Mouse (Mus musculus) liver, embryonic 16.5 days (tissue): ENCODE measurements around the gene Tfpi. TPM values are rescaled to one million over a fixed set of nuclear protein-coding genes. Genes with fewer than 3 reads are reported as not detected.

Experiments used
- ATAC-seq: fragments of 200-750 bp; cut with Nextera tagmentation; 2 replicates; pipeline ENCODE4 v1.8.0; 2017; ENCODE audit warnings: low read depth, mild to moderate bottlenecking, moderate number of reproducible peaks, moderate library complexity
- H3K27ac ChIP-seq: fragments of 300-500 bp; sonication (generic); 2 replicates; pipeline ENCODE4 v1.5.1; 2014; ENCODE audit warnings: mild to moderate bottlenecking, low read length
- H3K27me3 ChIP-seq: fragments of 300-500 bp; sonication (generic); 2 replicates; pipeline ENCODE4 v1.6.1; 2014; ENCODE audit warnings: low read depth, low read length, mixed read lengths; ENCODE audit not compliant: control insufficient read depth, insufficient read depth
- H3K36me3 ChIP-seq: fragments of 300-500 bp; sonication (generic); 2 replicates; pipeline ENCODE4 v1.6.1; 2014; ENCODE audit warnings: mild to moderate bottlenecking; ENCODE audit not compliant: control insufficient read depth, insufficient read depth
- H3K4me1 ChIP-seq: fragments of 300-500 bp; sonication (generic); 2 replicates; pipeline ENCODE4 v1.6.1; 2014; ENCODE audit warnings: low read depth, low read length, mixed read lengths; ENCODE audit not compliant: control insufficient read depth
- H3K4me2 ChIP-seq: fragments of 300-500 bp; sonication (generic); 2 replicates; pipeline ENCODE4 v1.6.1; 2014; ENCODE audit warnings: low read depth, low read length, mixed read lengths
- H3K4me3 ChIP-seq: fragments of 300-500 bp; sonication (generic); 2 replicates; pipeline ENCODE4 v1.5.1; 2014; ENCODE audit warnings: low read depth, mild to moderate bottlenecking, low read length
- H3K9ac ChIP-seq: fragments of 300-500 bp; sonication (generic); 2 replicates; pipeline ENCODE4 v1.6.1; 2014; ENCODE audit warnings: low read depth, low read length
- H3K9me3 ChIP-seq: fragments of 300-500 bp; sonication (generic); replicated peaks from 2 replicates; pipeline ENCODE4 v1.6.1; 2016; ENCODE audit warnings: low read length; ENCODE audit not compliant: control insufficient read depth
- WGBS: fragments of 180-500 bp; shearing (Covaris S2); extraction: QIAGEN DNeasy Blood & Tissue Kit; methylation state at CpG from one replicate; pipeline ENCODE4 v1.1.7; 2014; ENCODE audit not compliant: insufficient replicate concordance; 5-methylcytosine and 5-hydroxymethylcytosine counted together
- polyA plus RNA-seq: library from polyadenylated mRNA; unstranded; fragments of >200 nt; fragmentation: Nextera tagmentation; extraction: Ambion mirVana; gene quantifications from 2 replicates; pipeline ENCODE4 v1.2.1, GENCODE M21; 2015

Tfpi gene
- polyA plus RNA-seq, 1 experiment from 2014 or later: 15.5 TPM

DNA sequence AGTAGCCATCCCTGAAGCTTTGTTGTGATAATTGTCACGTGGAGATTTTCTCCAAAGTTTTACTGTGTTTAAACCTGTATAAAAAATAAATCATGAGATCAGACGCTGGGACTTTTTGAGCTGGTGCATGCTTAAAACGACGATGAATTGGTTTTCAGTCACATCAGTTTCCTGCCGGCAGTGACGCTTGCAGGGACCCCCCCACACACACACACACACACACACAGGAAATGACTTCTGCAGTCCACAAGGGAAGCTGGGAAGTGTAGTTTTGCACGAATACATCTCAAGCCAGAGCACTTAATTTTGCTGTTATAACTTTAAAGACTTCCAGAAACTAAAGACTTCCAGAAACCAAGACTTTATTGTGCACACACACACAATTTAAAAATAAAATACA is 5.3 kb upstream of the Tfpi start:
- Histone ChIP-seq H3K27ac (no peak overlapping the region), H3K9me3 (no peaks in the 10 kb centered on the region), H3K4me2 (no peak overlapping the region), H3K27me3 (no peaks in the 10 kb centered on the region), H3K4me3 (peak overlapping the region; percentile 5; the same call in 1 of the 2 replicates), H3K36me3 (no peaks in the 10 kb centered on the region), H3K9ac (no peak overlapping the region), H3K4me1 (no peaks in the 10 kb centered on the region)
- no peak for ATAC-seq
- WGBS: 11% methylated on average over 7 of the region's 7 CpGs

- peaks cover 5% of the 10 kb centered on the region for H3K4me1 ChIP-seq
- 7% methylated on average over 3 of the region's 3 CpGs for WGBS
- H3K27ac ChIP-seq: no peak overlapping the region
- H3K9ac ChIP-seq: no peak overlapping the region
- H3K4me3 ChIP-seq: peak overlapping the region; percentile 43
- no peaks in the 10 kb centered on the region for H3K9me3 ChIP-seq
- ATAC-seq: 0 out of 2 replicates have a peak, but pooled peaks have one; percentile 19
- peak overlapping the region; percentile 37 for H3K4me2 ChIP-seq
- no peaks in the 10 kb centered on the region for H3K36me3 ChIP-seq
- H3K27me3 ChIP-seq: no peaks in the 10 kb centered on the region
These were observed 2.5 kb upstream of the Tfpi start for GRCm38 (mm10) chr2:84479036-84479435.

- H3K4me1 ChIP-seq: peaks cover 5% of the 10 kb centered on the region
- no peak overlapping the region for H3K4me2 ChIP-seq
These were observed 1.2 kb upstream of the Tfpi start for GRCm38 (mm10) chr2:84477759-84478158.

GRCm38 (mm10) chr2:84476131-84476530 is 444 bp downstream of the Tfpi start:
- Histone ChIP-seq H3K4me3 (peak overlapping the region; percentile 51), H3K9ac (peak overlapping the region; percentile 39; the same call in 1 of the 2 replicates), H3K36me3 (no peaks in the 10 kb centered on the region), H3K27ac (peak overlapping the region; percentile 24; the same call in 1 of the 2 replicates), H3K9me3 (no peaks in the 10 kb centered on the region), H3K27me3 (no peaks in the 10 kb centered on the region), H3K4me1 (peaks cover 5% of the 10 kb centered on the region), H3K4me2 (peak overlapping the region; percentile 61)
- no peak for ATAC-seq
- WGBS: 11% methylated on average over 3 of the region's 3 CpGs

More at GRCm38 (mm10) chr2:84477759-84478158, 1.2 kb upstream of the Tfpi start:
- Histone ChIP-seq H3K9ac (no peak overlapping the region), H3K27ac (no peak overlapping the region), H3K27me3 (no peaks in the 10 kb centered on the region), H3K9me3 (no peaks in the 10 kb centered on the region), H3K36me3 (no peaks in the 10 kb centered on the region), H3K4me3 (no peak overlapping the region)
- no peak for ATAC-seq
- 79% methylated on average over 6 of the region's 6 CpGs for WGBS

GRCm38 (mm10) chr2:84475601-84476000 is 974 bp downstream of the Tfpi start:
- H3K9me3 ChIP-seq: no peaks in the 10 kb centered on the region
- 21% methylated on average over 1 of the region's 1 CpGs for WGBS
- peak overlapping the region; percentile 61 for H3K4me2 ChIP-seq
- no peak for ATAC-seq
- H3K4me3 ChIP-seq: peak overlapping the region; percentile 51
- H3K9ac ChIP-seq: peak overlapping the region; percentile 39; the same call in 1 of the 2 replicates
- peak overlapping the region; percentile 17; the same call in 1 of the 2 replicates for H3K27ac ChIP-seq
- no peaks in the 10 kb centered on the region for H3K27me3 ChIP-seq
- H3K36me3 ChIP-seq: no peaks in the 10 kb centered on the region
- peaks cover 5% of the 10 kb centered on the region for H3K4me1 ChIP-seq

DNA sequence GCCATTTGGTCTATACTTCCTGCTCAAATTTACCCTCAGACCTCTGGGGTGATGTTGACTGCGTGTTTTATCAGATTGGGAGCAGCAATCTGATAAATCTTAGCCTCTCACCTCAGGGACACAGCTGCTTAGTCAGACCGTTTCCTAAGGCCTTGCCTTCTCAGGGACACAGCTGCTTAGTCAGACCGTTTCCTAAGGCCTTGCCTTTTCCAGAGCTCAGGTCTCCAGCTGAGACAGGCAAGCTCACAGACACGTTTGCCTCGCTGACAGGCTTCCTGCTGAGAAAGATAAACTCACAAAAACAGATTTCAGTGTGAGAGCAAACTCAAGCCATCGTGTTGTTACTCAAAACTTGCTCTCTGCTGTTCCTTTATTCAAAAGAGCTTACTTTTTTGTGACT is 1.9 kb downstream of the Tfpi start:
- ATAC-seq: no peak
- 17% methylated on average over 6 of the region's 6 CpGs for WGBS
- no peaks in the 10 kb centered on the region for H3K9me3 ChIP-seq
- H3K4me1 ChIP-seq: peaks cover 5% of the 10 kb centered on the region
- no peak overlapping the region for H3K4me3 ChIP-seq
- H3K27ac ChIP-seq: no peak overlapping the region
- H3K9ac ChIP-seq: no peak overlapping the region
- H3K4me2 ChIP-seq: no peak overlapping the region
- no peaks in the 10 kb centered on the region for H3K36me3 ChIP-seq
- H3K27me3 ChIP-seq: no peaks in the 10 kb centered on the region

DNA sequence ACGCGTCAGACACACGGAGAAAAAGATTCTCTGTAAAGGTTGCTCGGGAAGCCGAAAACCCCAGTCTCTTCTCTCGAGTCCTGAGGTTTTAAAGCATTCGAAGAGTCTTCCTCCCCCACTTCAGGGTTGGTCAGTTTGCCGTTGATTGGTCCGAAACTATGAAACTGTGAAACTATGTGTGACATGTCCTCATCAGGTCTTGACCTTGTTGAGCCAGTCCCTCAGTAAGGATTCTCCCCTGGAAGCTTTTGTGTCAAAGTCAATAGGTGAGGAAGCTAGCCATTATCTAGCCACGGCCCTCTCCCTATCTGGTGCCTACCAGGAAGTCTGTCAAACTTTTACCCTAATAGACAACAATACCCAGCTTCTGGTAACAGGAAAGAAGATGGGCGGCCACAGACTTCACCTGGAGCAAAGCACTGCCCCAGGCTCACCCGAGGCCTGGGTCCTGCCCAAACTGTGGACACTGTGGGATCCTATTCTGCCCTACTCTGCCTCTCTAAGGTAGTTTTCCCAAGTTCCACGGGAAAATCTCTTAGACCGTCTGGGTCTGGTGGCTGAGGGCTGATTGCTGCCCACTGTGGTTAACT is 2.5 kb downstream of the Tfpi start:
- no peaks in the 10 kb centered on the region for H3K9me3 ChIP-seq
- WGBS: 68% methylated on average over 14 of the region's 14 CpGs
- no peaks in the 10 kb centered on the region for H3K36me3 ChIP-seq
- H3K4me1 ChIP-seq: peaks cover 5% of the 10 kb centered on the region
- no peak overlapping the region for H3K4me3 ChIP-seq
- ATAC-seq: no peak
- no peaks in the 10 kb centered on the region for H3K27me3 ChIP-seq
- no peak overlapping the region for H3K4me2 ChIP-seq
- H3K9ac ChIP-seq: no peak overlapping the region
- H3K27ac ChIP-seq: no peak overlapping the region

DNA sequence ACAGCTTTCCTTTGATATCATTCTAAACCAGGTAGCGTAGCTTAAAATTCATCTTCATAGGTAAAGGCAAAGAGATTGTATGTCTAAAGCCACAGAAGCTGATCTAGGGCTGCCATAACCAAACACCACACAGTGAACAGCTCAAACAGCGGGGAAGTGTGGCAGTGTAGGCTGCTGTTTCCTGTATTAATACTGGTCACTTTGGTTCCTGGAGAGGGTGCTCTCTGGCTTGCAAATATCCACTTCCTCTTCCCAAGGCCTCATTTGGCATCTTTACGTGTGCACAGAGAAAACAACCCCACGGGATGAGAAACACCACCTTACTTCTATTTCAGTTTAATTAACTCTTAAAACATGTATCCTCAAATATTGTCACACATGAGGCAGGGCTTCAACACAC is 9.2 kb downstream of the Tfpi start:
- H3K4me3 ChIP-seq: no peak overlapping the region
- no peak for ATAC-seq
- H3K9me3 ChIP-seq: no peaks in the 10 kb centered on the region
- no peaks in the 10 kb centered on the region for H3K27me3 ChIP-seq
- no peak overlapping the region for H3K27ac ChIP-seq
- H3K36me3 ChIP-seq: no peaks in the 10 kb centered on the region
- H3K4me1 ChIP-seq: no peaks in the 10 kb centered on the region
- H3K4me2 ChIP-seq: no peak overlapping the region
- WGBS: 53% methylated on average over 4 of the region's 4 CpGs
- no peak overlapping the region for H3K9ac ChIP-seq

DNA sequence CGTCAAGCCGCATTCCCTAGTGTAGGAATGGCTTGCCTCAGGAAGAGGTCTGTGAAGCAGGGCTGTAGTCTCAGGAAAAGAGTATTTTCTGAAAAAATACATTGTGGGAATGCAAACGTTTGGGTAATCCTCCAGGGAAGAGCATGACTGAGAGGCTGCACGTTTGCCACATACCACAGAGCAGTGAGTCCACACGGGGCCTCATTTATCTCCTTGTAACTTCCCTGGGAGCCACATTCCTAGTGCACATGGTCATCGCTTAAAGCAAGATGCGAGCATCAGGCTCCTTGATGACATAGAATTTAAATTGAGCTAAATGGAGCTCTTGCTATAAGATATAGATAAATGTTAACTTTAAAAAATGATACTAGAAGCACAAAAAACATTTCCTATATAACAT is 11.6 kb downstream of the Tfpi start:
- no peak overlapping the region for H3K4me3 ChIP-seq
- H3K4me1 ChIP-seq: no peaks in the 10 kb centered on the region
- H3K4me2 ChIP-seq: no peak overlapping the region
- no peak overlapping the region for H3K9ac ChIP-seq
- no peaks in the 10 kb centered on the region for H3K9me3 ChIP-seq
- no peaks in the 10 kb centered on the region for H3K36me3 ChIP-seq
- 38% methylated on average over 7 of the region's 7 CpGs for WGBS
- no peak overlapping the region for H3K27ac ChIP-seq
- ATAC-seq: no peak
- H3K27me3 ChIP-seq: no peaks in the 10 kb centered on the region
